Mouse (Mus musculus) kidney, adult 9 months (tissue): ENCODE data around the gene Nrxn2.
A peak's percentile ranks its signal among the peaks of the same experiment; 100 is the strongest.

ENCODE experiments used
- DNase-seq: peaks from one replicate; pipeline ENCODE4 v3.0.0; 2022

The Nrxn2 gene

DNA sequence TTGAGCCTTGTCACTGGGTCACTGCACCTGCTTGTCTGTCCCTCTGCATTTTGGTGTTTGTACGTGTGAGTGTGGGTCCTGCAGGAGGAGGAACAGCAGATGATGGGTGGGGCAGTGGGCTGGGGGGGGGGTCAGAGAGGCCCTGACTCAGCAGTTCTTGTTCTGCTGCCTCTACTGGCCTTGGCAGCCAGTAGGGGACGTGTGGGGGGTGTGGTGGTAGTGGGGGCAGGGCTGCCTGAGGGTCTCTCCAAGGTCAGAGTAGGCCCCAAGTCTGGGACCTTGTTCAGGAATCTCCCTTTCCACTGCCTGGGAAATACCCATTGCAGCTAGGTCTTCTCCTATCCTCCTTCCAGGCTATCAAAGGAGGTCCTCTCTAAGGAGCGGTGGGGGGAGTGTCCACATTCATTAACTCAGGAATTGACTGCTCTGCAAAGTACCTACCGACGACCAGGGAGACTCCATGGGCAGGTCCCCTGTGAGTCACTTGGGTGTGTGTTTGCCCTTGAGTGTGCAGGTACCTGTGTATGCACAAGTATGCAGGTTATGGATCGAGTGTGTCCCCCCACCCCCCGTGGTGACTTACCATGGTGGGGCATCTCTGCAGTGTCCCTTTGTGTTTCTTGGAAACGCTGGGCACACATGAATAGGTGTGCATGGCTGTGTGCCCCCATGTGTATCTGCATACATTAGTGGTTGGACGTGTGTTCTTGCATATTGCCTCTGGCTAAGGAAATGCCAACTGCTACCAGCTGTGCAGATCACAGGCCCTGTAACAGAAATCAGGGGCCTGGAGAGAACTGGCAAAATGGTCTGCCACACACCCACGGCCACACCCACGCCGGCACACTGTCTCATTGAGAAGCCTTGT lies 1.4 kb upstream of the Nrxn2 start:
- no peak for DNase-seq

DNA sequence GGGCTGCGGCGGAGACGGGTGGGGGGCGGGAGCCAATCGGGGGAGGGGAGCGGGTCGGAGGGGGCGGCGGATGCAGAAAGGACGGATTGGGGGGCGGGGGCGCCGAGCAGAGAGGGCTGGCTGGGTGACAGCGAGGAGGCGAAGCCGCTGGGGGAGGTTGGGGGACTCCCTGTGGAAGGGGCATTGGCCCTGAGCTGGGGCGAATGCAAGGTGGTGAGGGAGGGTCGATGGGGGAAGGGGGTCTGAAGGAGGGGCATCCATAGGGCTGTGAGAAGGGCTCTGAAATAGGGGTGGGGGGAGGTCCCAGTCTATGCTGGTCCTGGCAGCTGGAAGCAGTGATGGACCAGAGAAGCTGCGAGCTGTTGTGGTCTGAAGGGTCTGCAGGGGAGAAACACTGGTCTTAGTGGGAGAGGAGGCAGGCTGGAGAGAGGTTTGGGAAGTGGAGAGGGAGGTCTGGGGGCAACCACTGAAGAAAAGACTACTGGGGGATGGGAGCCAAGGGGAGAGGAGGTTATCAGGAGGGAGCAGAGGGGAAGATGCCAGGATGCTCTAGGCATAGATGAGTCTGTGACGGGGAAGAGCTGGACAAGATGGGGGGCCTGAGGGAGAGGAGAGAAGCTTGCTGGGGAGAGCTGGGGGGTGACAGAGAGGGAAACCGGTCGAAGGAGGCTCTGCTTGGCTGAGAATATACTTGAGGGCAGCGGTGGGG lies 607 bp downstream of the Nrxn2 start:
- no peak for DNase-seq

DNA sequence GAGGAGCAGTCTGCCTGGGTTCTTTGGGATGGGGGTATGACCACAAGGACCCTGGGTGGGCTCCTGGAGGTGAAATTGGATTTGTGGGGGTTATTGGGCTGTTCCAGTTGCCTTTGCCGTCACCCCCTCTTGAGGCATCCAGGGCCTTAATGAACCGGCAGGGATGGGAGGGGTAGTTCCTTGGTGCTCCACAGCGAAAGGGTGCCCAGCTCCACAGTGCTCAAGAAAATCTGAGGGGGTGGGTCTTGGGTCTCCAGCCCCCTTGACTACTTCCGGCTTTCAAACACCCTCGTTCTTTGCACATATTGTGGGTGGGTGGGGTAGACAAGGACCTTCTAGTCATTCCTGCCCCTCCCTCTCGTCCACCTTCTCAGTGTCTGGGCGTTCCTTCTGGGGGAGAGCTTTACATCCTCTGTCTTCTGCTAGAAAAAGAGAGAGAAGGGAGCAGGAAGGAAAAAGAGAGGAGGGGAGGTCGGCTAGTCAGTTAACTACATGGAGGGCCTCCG lies 1.3 kb downstream of the Nrxn2 start:
- DNase-seq: no peak

GRCm38 (mm10) chr19:6420481-6421210 lies 2.1 kb downstream of the Nrxn2 start:
- DNase-seq: no peak

GRCm38 (mm10) chr19:6421211-6421590 lies 2.7 kb downstream of the Nrxn2 start:
- DNase-seq: no peak

DNA sequence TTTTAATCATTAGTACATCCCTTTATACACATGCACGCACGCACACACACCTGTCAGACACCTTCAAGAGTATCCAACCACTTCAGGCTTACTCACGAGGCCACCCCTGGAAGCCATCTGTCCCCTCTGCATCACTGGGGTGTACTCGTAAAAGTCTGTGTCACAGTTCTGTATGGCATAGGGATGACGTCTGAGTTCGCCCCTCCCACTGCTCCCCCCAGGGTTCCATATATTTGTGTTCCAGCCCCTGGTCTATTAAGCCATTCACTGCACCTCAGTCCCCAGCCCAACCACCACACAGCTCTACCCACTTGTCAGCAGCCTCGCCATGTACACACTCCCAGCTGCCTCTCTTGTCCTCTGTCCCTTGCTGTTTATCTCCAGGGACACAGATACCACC lies 3.5 kb downstream of the Nrxn2 start:
- DNase-seq: no peak

GRCm38 (mm10) chr19:6423241-6423640 lies 4.7 kb downstream of the Nrxn2 start:
- no peak for DNase-seq

DNA sequence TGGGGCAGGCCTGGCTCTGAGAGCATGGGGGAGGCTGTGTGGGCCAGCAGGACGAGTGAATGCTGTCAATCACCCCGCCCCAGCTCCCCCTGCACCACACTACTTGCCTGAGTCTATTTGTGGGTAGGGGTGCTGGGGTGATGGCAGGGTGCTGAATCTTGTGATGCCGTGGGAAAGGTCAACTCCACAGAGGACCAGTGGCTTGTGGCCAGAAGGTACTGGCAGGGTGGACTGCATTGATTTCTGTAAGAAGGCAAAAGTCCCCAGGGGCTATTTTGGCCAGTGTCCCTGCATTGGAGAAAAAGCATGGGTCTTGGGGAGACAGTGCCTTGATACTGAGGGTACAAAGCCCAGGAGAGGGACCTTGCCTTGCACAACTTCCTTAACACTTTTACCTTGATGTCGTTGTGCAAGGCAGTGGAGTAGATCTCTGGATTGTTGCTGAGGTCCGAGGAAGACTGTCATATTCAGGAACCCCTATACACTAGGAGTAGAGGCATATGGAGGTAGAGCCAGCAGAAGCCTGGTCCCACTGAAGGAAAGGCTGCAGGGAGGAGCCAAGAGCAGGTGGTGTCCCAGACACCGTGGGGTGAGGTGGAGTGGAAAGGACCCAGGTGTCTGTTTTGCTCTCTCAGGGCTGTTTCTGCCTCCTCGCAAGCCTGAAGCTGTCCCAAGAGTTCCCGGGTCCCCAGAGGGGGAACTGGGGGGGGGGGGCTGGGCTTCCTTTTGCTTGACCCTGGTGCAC lies 5.8 kb downstream of the Nrxn2 start:
- no peak for DNase-seq

DNA sequence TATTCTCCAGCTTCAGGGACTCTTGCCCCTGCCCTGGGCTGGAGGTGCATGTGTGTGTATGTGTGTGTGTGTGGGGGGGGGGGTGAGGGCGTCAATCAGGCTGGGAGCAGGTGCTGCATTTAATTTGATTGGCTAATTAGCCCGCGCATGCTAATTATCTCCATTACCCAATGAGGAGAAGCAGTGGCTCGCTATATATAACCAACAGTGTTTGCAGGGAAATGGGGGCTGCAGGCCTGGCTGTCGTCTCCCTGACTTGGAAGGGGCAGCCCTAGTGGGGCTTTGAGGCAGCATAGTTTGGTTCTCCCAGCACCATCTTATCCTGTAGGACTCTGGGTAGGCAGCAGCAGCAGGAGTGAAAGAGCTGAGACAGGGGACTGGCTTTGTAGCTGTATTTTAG lies 7.1 kb downstream of the Nrxn2 start:
- DNase-seq: no peak

DNA sequence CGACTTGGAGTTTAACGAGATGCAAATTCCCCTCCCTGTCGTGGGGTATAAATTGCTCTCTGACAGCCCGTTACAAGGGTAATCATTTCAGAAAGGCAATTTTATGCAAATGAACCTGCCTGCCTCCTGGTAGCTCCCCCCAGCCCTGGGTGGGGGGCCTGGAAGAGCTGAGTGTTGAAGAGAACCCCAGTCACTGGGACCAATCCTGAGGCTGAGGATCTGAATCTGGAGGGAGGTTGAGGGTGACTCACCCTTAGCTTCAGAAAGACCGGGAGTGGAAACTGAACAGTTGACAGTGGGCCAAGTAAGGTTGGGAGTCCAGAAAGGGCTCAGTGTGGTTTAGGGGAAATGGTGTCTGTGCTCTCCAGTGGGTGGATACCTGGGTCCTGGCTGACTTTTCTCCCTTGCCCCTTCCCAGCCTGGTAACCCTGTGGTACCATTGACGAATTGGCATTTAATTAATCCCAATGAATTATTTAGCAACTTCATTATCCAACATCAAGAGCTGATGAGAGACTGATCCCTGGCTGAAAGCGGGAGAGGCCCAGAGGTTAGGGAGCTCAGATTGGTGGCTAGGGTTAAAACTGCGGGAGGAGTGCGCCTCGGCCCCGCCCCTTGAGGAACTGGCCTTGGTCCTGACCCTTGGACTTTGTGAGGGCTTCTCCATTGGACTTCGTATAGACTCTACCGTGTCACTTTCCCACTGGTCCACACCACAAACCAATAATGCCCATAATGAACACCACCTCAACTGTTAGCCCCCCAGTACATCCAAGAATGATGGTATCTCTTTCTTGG lies 8.4 kb downstream of the Nrxn2 start:
- DNase-seq: peak; percentile 57

- no peak for DNase-seq
Observed at GRCm38 (mm10) chr19:6427653-6428434, 9.3 kb downstream of the Nrxn2 start.

- DNase-seq: no peak
Observed at GRCm38 (mm10) chr19:6428501-6429200, 10.1 kb downstream of the Nrxn2 start.

DNA sequence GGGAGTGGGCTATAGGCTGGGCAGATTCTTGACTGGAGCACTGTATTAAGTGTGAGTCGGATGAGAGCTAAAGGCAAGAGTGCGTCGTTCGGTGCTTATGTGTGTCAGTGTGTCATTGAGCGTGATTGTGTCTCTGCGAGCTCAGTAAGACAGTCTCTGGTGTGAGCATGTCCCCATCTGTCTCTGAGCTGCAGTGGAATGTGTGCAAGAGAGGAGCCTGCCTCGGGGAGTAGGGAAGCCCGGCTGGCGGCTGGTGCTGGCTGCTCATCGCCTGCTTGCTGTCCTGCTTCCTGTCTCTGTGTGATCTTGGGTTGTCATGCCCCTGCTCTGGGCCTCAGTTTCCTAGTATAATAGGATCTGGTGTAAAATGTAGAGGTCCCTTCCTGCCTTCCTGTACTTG lies 24.5 kb downstream of the Nrxn2 start:
- no peak for DNase-seq

DNA sequence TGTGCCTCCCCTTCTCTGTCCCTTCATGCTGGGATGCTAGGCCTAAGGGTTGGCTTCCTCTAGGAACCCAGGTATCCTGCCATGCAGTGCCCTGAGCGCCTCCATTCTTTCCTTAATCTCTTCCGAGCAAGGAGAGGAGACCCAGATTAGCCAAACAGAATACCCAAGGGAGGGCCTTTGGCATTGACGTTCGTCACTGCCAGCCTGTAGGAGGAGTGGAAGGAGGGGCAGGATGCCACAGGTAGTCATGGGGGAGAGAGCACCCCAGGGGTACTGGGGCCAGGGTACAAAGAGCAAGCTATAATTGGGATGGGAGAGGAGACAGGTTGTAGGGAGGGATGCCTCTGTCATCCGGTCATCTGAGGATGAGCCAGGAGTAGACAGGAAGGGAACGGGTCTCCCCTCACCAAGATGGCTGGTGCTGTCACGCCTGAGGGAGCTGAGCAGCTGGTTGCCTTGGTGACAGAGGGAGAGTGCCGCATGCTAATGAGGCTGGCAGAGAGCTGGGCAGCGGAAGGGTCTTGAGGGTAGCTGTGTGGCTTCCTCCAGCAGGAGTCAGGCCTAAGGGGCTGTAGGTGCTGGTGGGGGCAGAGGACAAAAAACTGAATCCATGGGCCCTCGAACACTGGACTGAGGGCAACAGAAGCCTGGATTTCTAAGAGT lies 27.4 kb downstream of the Nrxn2 start:
- DNase-seq: no peak

- no peak for DNase-seq
Observed at GRCm38 (mm10) chr19:6446736-6447437, 28.4 kb downstream of the Nrxn2 start.

DNA sequence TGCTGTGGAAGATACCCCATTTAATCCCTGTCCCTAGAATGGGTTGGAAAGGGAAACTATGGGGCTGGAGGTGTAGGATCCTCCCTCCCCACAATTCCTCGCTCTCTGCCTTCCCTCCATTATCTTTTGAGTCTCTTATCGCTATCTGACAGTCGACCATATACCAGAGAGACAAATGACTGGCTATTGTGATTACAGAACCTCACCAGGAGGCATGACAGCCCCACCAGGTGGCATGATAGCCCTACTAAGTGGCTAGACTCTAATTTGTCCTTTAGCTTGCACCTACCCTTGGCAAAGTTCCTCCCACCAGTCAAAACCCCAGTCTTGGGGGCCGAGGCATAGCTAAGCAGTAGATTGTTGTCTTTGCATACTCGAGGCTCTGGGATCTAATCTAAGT lies 30.2 kb downstream of the Nrxn2 start:
- no peak for DNase-seq

DNA sequence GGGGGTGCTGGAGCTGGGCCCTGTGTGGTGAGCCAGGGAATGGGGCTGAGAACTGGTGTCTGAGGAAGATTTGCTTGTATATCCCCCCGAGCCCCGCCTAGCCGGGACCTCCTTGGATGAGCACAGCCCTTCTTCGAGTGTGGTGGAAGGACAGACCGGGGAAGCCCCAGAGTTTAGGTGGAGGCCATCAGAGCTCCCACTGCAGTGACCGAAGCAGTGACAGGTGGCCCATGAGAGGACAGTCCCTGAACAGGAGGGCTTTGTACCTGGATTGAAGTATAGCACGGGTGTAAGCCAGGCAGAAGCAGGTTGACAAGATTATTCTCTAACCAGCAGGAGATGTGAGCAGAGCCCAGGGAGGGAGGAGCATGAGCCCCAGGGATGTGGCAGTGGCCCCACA lies 31.3 kb downstream of the Nrxn2 start:
- DNase-seq: no peak

GRCm38 (mm10) chr19:6452030-6452494 lies 33.5 kb downstream of the Nrxn2 start:
- peak; percentile 88 for DNase-seq
